Mouse (Mus musculus) lung, postnatal 4 days (tissue): ENCODE data around the gene Wdr95.
A peak's percentile ranks its signal among the peaks of the same experiment; 100 is the strongest.

Experiments
- DNase-seq, 2 experiments: peaks; one replicate each; pipeline ENCODE4 v3.0.0; 2021

Gene Wdr95

GRCm38 (mm10) chr5:149635556-149635955 lies 107.1 kb downstream of the Wdr95 start:
- DNase-seq = no peak

- DNase-seq = peak; percentile 97 to 99
Observed at GRCm38 (mm10) chr5:149636075-149636920, 107.8 kb downstream of the Wdr95 start, which contains the start of gene Hsph1. TSS of gene Hsph1 (minus strand) at chr5:149636376.

GRCm38 (mm10) chr5:149637306-149637705 lies 108.8 kb downstream of the Wdr95 start:
- no peak for DNase-seq

GRCm38 (mm10) chr5:149641277-149641892 lies 112.9 kb downstream of the Wdr95 start:
- no peak for DNase-seq

- DNase-seq = no peak
Observed at GRCm38 (mm10) chr5:149642366-149642765, 113.9 kb downstream of the Wdr95 start.

GRCm38 (mm10) chr5:149642783-149643509 lies 114.5 kb downstream of the Wdr95 start:
- DNase-seq = no peak

- DNase-seq = no peak
Observed at GRCm38 (mm10) chr5:149647367-149648115, 119.1 kb downstream of the Wdr95 start.

GRCm38 (mm10) chr5:149648196-149648595 lies 119.7 kb downstream of the Wdr95 start:
- DNase-seq = peak in 1 of 2 experiments; percentile 15

- DNase-seq = no peak
Observed at GRCm38 (mm10) chr5:149648895-149649406, 120.5 kb downstream of the Wdr95 start.

GRCm38 (mm10) chr5:149649499-149650178 lies 121.2 kb downstream of the Wdr95 start:
- DNase-seq = no peak

GRCm38 (mm10) chr5:149650179-149650553 lies 121.7 kb downstream of the Wdr95 start:
- DNase-seq = no peak

GRCm38 (mm10) chr5:149655636-149656035 lies 127.2 kb downstream of the Wdr95 start:
- DNase-seq = no peak

- no peak for DNase-seq
Observed at GRCm38 (mm10) chr5:149658022-149658421, 129.5 kb downstream of the Wdr95 start.

GRCm38 (mm10) chr5:149658741-149659413 lies 130.4 kb downstream of the Wdr95 start:
- DNase-seq = no peak

- no peak for DNase-seq
Observed at GRCm38 (mm10) chr5:149659414-149659780, 130.9 kb downstream of the Wdr95 start.

- no peak for DNase-seq
Observed at GRCm38 (mm10) chr5:149661428-149661827, 132.9 kb downstream of the Wdr95 start.
